9 mouse cellular contexts compared by ENCODE assay signal in the genomic region with DNA sequence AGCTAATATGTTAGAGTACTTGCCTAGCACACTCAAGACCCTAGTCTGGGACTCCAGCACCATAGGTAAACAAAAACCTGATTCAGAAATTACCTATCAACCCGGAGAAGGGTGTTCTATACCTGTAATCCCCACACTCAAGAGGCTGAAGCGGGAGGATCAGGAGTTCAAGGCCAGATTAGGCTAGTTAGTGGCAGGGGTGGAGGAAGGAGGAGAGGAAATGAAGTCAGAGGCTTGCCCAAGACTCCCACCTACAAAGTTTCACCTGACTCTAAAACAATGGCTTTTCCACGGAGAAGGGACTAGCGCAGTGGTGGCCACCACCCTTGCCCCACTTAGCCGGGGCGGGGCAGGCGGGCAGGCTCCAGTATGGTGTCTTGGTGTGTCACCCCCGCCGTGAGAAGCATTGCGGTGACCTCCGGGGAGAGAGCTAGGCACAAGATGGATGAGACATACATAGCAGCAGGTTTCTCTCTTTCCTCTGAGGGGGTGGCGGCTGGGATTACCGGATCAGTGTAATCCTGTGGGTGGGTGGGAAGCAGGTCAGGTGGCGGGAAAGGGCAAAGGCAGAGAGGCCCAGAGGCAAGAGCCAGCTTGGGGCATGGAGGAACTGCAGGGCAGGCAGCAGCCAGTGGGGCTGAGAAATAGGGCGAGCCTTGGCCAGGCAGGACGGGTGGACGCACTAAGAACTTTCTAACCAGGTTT. TPM values are rescaled to one million over a fixed set of nuclear protein-coding genes. Genes with fewer than 3 reads are reported as not detected.
A peak's percentile ranks its signal among the peaks of the same experiment; 100 is the strongest.
DNase-seq lines count a peak whose midpoint lies in the region; ATAC-seq lines count a peak whose summit lies in the region.
"Had no signal": no experiment of that assay in that cellular context is flagged by ENCODE, and none has a peak within 500 bp of the region (broad histone marks: within the 10 kb centered on the region; RNA-seq: fewer than 3 reads in every experiment).

No protein-coding gene starts in this region.

- 17% methylated on average over 14 of the region's 17 CpGs for WGBS in hindbrain, embryonic 12.5 days
- WGBS in midbrain, embryonic 15.5 days = 9% methylated on average over 16 of the region's 17 CpGs

- no peaks in the 10 kb centered on the region for H3K36me3 ChIP-seq in hindbrain, embryonic 12.5 days
- no peaks in the 10 kb centered on the region for H3K36me3 ChIP-seq in midbrain, embryonic 15.5 days (replicated peaks)

- DNase-seq in adrenal gland, postnatal 14 days = peak; percentile 35
- no peak for DNase-seq in adrenal gland, postnatal 25 days
- peak; percentile 50 for DNase-seq in R1 (ENCODE audit: low read depth, low spot score)
- no peak for DNase-seq in layer of hippocampus, adult 9-10 months (ENCODE audit: low spot score)
- no peak for DNase-seq in layer of hippocampus, postnatal 10 days (ENCODE audit: low spot score in 2 of 2)
- DNase-seq: right cerebral cortex, postnatal 14 days had no signal

- peak overlapping the region; percentile 51 for H3K4me2 ChIP-seq in hindbrain, embryonic 12.5 days (replicated peaks)
- peak overlapping the region; percentile 46 for H3K4me2 ChIP-seq in midbrain, embryonic 15.5 days

- ATAC-seq in hindbrain, embryonic 12.5 days (ENCODE audit: low FRiP score) = peak; percentile 27
- ATAC-seq in midbrain, embryonic 15.5 days (replicated peaks) = no peak
- ATAC-seq in inflammation-experienced regulatory T-cells, adult 6 months = no peak

- H3K4me1 ChIP-seq in hindbrain, embryonic 12.5 days = peaks cover 35% of the 10 kb centered on the region
- peaks cover 26% of the 10 kb centered on the region for H3K4me1 ChIP-seq in midbrain, embryonic 15.5 days

- 0 out of 2 replicates have a peak overlapping the region, but pooled peaks have one; percentile 1 for H3K9ac ChIP-seq in hindbrain, embryonic 12.5 days
- no peak overlapping the region for H3K9ac ChIP-seq in midbrain, embryonic 15.5 days

- H3K27ac ChIP-seq in hindbrain, embryonic 12.5 days = peak overlapping the region; percentile 91
- H3K27ac ChIP-seq in midbrain, embryonic 15.5 days = peak overlapping the region; percentile 87

- H3K27me3 ChIP-seq in hindbrain, embryonic 12.5 days = no peaks in the 10 kb centered on the region
- H3K27me3 ChIP-seq in midbrain, embryonic 15.5 days (replicated peaks) = no peaks in the 10 kb centered on the region

- H3K4me3 ChIP-seq in hindbrain, embryonic 12.5 days = peak overlapping the region; percentile 19; the same call in 1 of the 2 replicates
- H3K4me3 ChIP-seq in midbrain, embryonic 15.5 days = no peak overlapping the region

- no peaks in the 10 kb centered on the region for H3K9me3 ChIP-seq in hindbrain, embryonic 12.5 days (replicated peaks)
- no peaks in the 10 kb centered on the region for H3K9me3 ChIP-seq in midbrain, embryonic 15.5 days

RNA-seq across cellular contexts. Expression of a gene that starts 25.8 kb away (rescaled TPM):
- 15.2 and 15.8 TPM in 2 replicates for total RNA-seq in adrenal gland, postnatal 14 days (2021)
- 15.3 and 20.8 TPM in 2 replicates for total RNA-seq in adrenal gland, postnatal 25 days (2021)
- polyA plus RNA-seq in hindbrain, embryonic 12.5 days (2016; fragmentation: Nextera tagmentation; extraction: Ambion mirVana) = 128 and 131 TPM in 2 replicates
- 65.9 and 66.3 TPM in 2 replicates for polyA plus RNA-seq in midbrain, embryonic 15.5 days (2015; fragmentation: Nextera tagmentation; extraction: Ambion mirVana)
- not detected for polyA plus RNA-seq in inflammation-experienced regulatory T-cells, adult 6 months (2017; shearing (Covaris generic))
- total RNA-seq in layer of hippocampus, postnatal 10 days (2021) = 10 to 100 TPM; 73.0 to 76.2 TPM

RNA-seq across cellular contexts. Expression of a gene that starts 54.8 kb away (rescaled TPM):
- total RNA-seq in adrenal gland, postnatal 14 days (2021) = 1,778 and 1,846 TPM in 2 replicates
- 1,153 and 1,399 TPM in 2 replicates for total RNA-seq in adrenal gland, postnatal 25 days (2021)
- polyA plus RNA-seq in hindbrain, embryonic 12.5 days (2016; fragmentation: Nextera tagmentation; extraction: Ambion mirVana) = 728 and 823 TPM in 2 replicates
- 1,062 and 1,092 TPM in 2 replicates for polyA plus RNA-seq in midbrain, embryonic 15.5 days (2015; fragmentation: Nextera tagmentation; extraction: Ambion mirVana)
- polyA plus RNA-seq in inflammation-experienced regulatory T-cells, adult 6 months (2017; shearing (Covaris generic)) = 100 to 1,000 TPM; 550 to 644 (median 560) TPM
- 100 to 1,000 TPM; 732 to 825 TPM for total RNA-seq in layer of hippocampus, postnatal 10 days (2021)

Comparison
In these comparisons a context has a peak if more than half of its experiments do, and no peak if none do; other contexts are left out.
1. DNase-seq: peak in adrenal gland, postnatal 14 days (single experiment) and R1 (single experiment); none in adrenal gland, postnatal 25 days (single experiment), layer of hippocampus, adult 9-10 months (single experiment) and layer of hippocampus, postnatal 10 days (0 of 2).